Mouse (Mus musculus) urinary bladder, postnatal 36 days (tissue): ENCODE measurements around the gene Chrna1.
A peak's percentile ranks its signal among the peaks of the same experiment; 100 is the strongest.
"Not testable (repeated sequence)": the region's sequence is repeated elsewhere in the genome, so short reads cannot be mapped to it uniquely, and the experiment has no call there.

Experiments
- DNase-seq, 2 experiments: peaks; one replicate each; pipeline ENCODE4 v3.0.0; 2022; ENCODE audit warnings: low spot score in 2 of 2, mixed read lengths in 1 of 2

Gene Chrna1

GRCm38 (mm10) chr2:73557956-73558355, 22.2 kb downstream of the Chrna1 start:
- no peak for DNase-seq

GRCm38 (mm10) chr2:73557061-73557460, 23.1 kb downstream of the Chrna1 start:
- not testable (repeated sequence) for DNase-seq

GRCm38 (mm10) chr2:73554389-73554788, 25.7 kb downstream of the Chrna1 start:
- no peak for DNase-seq

- DNase-seq, result no peak
These were observed 27.2 kb downstream of the Chrna1 start for GRCm38 (mm10) chr2:73552926-73553325.

DNA sequence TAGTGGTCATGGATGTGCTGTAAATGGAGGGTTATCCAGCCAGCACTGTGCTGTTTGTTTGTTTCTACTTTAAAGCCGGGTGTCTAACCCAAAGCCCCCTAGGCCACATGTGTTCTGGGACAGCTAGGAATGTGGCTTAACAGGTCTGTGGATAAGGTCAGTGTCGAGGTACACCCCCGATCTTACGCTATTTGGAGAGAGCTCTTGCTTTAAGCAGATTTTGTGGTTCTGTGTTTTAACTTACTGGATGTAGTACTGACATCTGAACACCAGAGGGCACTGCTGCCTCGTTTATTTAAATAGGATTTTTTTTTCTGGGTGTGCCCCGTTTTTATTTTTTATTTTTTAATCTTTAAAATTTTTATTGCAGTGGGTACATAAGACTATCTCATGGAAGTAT, 29.4 kb downstream of the Chrna1 start:
- no peak for DNase-seq

GRCm38 (mm10) chr2:73548542-73548941, 31.6 kb downstream of the Chrna1 start:
- no peak for DNase-seq

DNA sequence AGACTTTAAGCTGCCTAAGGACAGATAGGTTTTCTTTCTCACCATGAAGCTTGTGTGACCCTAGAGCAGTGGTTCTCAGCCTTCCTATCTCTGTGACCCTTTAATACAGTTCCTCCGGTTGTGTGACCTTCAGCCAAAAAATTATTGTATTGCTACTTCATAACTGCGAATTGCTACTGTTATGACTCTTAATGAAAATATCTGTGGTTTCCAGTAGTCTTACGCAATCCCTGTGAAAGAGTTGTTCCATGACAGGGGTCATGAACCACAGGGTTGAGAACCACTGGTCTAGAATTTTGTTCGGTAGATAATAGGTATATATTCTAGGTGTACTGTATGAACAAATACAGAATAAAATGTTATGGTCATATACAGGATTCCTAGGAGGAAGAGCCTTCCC, 32.9 kb downstream of the Chrna1 start:
- DNase-seq, result no peak

- DNase-seq, result no peak
These were observed 34.6 kb downstream of the Chrna1 start for GRCm38 (mm10) chr2:73545556-73545955.

DNA sequence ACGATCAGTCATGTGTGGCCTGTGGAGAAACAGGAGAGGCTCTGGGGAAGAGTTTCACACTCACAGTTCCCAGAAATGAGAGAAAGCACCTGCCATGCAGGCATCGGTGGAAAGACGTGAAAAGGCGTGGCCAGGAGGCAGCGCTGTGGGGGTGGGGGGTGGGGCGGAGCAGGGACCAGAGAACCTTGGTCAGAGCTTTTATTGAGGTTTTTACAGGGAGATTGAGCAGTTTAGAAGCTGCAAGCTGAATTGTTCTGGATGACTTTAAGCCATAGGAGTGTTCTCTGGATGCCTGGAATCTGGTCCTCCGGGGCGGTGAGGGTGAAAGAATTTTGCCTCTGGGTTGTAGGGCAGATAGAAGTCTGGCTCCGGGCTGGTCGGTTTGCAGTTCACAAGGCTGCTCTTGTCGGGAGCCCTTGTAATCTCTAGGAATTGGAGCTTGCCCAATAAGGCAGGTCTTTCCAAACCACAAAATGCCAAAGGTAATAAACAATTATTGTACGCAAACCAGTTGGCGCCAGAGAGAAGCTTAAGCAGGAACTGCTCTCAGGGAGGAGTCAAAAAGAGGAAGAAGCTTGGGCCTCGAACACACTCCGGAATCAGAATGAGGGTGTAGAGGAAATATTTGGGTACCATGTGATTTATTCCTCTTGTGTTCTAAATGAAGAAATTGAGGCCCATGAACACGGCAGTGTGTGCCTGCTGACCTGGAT, 39.5 kb downstream of the Chrna1 start:
- DNase-seq, result peak in 1 of 2 experiments; percentile 20

DNA sequence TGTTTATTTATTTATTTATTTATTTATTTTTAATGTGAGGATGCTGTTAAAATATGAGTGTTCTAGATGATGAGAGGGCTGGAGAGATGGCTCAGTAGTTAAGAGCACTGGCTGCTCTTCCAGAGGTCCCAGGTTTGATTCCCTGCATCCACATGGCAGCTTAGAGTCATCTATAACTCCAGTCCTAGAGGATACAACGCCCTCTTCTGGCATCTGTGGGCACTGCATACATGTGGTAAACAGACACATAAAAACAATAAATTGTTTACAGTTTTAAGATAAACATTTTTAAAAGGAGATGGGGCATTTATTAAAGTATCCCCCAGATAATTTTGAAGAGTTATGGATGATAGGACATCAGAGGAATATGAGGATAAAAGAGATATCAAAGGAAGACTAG, 40.4 kb downstream of the Chrna1 start:
- no peak for DNase-seq

DNA sequence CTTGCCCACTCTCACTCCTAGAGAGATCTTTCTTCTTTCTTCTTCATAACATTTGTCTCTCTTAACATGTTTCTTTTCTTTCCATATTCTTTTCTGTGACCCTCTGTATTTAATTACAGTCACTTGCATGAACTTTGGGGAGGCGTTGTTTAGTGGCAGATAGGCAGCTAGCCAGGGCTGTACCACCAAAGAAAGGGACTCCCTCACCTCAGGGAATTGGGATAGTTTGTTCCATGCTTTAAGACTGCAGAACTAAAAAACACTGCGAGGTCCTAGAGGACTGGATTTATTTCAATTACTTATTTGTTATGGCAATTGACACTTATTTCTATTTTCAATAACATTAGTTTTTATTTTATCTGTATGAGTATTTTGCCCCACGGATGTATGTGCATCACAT, 41.0 kb downstream of the Chrna1 start:
- no peak for DNase-seq

GRCm38 (mm10) chr2:73538590-73538989, 41.5 kb downstream of the Chrna1 start:
- no peak for DNase-seq

DNA sequence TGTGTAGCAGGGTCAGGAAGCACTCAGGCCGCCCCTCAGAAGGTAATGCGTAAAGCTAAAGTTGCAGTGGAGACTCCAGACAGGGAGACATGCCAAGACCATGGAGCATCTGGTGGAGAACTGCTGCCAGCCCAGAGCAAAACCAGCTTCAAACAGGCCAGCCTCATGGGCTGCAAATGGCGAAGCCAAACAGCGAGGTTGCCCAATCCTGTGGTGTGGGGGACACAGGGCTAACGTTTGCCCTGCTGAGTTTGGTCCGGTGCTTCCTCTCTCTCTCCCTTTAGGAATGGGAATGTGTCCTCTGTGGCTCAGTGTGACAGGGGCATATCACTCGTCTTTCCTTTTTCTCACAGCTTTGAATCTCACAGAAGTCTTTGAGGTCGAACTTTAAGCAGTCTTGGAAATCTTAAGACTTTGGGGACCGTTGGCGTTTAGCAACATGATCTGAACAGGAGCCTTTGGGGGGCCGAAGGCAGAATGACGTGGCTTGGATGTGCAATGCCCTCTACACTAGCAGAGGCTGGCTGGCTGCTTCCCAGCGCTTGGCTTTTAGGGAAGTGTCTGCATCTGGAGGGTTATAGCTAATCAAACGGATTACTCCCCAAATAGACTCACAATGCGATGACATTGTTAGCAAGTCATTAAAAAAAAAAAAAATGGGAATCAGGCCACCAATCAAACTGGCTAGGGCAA, 43.9 kb downstream of the Chrna1 start:
- DNase-seq, result no peak

- no peak for DNase-seq
These were observed 45.4 kb downstream of the Chrna1 start for GRCm38 (mm10) chr2:73534720-73535119.

DNA sequence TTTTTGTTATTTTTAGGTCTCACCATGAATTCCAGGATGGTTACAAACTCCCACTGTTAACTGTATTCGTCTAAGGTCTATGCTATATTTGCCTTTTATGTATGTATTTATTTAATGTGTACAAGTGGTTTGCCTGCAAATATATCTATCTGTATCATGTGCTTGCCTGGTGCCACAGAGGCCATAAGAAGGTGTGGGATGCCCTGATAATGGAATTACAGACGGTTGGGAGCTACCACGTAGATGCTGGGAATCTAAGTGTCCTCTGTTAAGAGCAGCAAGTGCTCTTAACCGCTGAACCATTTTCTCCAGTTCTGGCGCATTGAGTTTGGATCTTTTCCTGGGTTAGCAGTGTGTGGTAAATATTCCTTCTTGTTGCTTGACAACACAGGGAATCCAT, 49.7 kb downstream of the Chrna1 start:
- DNase-seq, result no peak

- DNase-seq, result peak; percentile 58 to 82
These were observed 50.5 kb downstream of the Chrna1 start, which contains the start of gene Wipf1 for GRCm38 (mm10) chr2:73529356-73530330. Gene Wipf1, minus strand, starts transcription at chr2:73529734.

- DNase-seq, result no peak
These were observed 51.4 kb downstream of the Chrna1 start for GRCm38 (mm10) chr2:73528516-73529355.

- no peak for DNase-seq
These were observed 52.2 kb downstream of the Chrna1 start for GRCm38 (mm10) chr2:73527956-73528355.

- DNase-seq, result no peak
These were observed 53.4 kb downstream of the Chrna1 start for GRCm38 (mm10) chr2:73526691-73527090.

- DNase-seq, result no peak
These were observed 57.2 kb downstream of the Chrna1 start for GRCm38 (mm10) chr2:73522891-73523290.

GRCm38 (mm10) chr2:73522336-73522735, 57.8 kb downstream of the Chrna1 start:
- no peak for DNase-seq
